Mouse (Mus musculus) midbrain, embryonic 16.5 days (tissue): ENCODE results near the gene Ptprn2. TPM values are rescaled to one million over a fixed set of nuclear protein-coding genes. Genes with fewer than 3 reads are reported as not detected.

Experiments
- ATAC-seq: fragments of 200-750 bp; cut with Nextera tagmentation; 2 replicates; pipeline ENCODE4 v1.8.0; 2017; ENCODE audit warnings: moderate TSS enrichment
- H3K27ac ChIP-seq: fragments of 300-500 bp; sonication (generic); 2 replicates; pipeline ENCODE4 v1.5.1; 2014; ENCODE audit warnings: mild to moderate bottlenecking, low read length, mixed read lengths
- H3K27me3 ChIP-seq: fragments of 300-500 bp; sonication (generic); 2 replicates; pipeline ENCODE4 v1.6.1; 2014; ENCODE audit warnings: low read depth, low read length, mixed read lengths; ENCODE audit not compliant: control insufficient read depth, insufficient read depth
- H3K36me3 ChIP-seq: fragments of 300-500 bp; sonication (generic); 2 replicates; pipeline ENCODE4 v1.6.1; 2014; ENCODE audit warnings: mild to moderate bottlenecking, low read length, moderate library complexity, mixed read lengths; ENCODE audit not compliant: control insufficient read depth, insufficient read depth
- H3K4me1 ChIP-seq: fragments of 300-500 bp; sonication (generic); 2 replicates; pipeline ENCODE4 v1.6.1; 2014; ENCODE audit warnings: mild to moderate bottlenecking, low read length, mixed read lengths; ENCODE audit not compliant: control insufficient read depth, insufficient read depth
- H3K4me2 ChIP-seq: fragments of 300-500 bp; sonication (generic); 2 replicates; pipeline ENCODE4 v1.6.1; 2014; ENCODE audit warnings: mild to moderate bottlenecking, low read length, mixed read lengths
- H3K4me3 ChIP-seq: fragments of 300-500 bp; sonication (generic); 2 replicates; pipeline ENCODE4 v1.5.1; 2014; ENCODE audit warnings: low read depth, mild to moderate bottlenecking, low read length, moderate library complexity, mixed read lengths
- H3K9ac ChIP-seq: fragments of 300-500 bp; sonication (generic); 2 replicates; pipeline ENCODE4 v1.6.1; 2014; ENCODE audit warnings: low read depth, low read length, mixed read lengths
- H3K9me3 ChIP-seq: fragments of 300-500 bp; sonication (generic); replicated peaks from 2 replicates; pipeline ENCODE4 v1.6.1; 2014; ENCODE audit warnings: mild to moderate bottlenecking, low read length, mixed read lengths; ENCODE audit not compliant: control insufficient read depth, poor library complexity, severe bottlenecking
- WGBS: fragments of 180-500 bp; shearing (Covaris S2); extraction: QIAGEN DNeasy Blood & Tissue Kit; methylation state at CpG from one replicate; pipeline ENCODE4 v1.1.7; 2014; 5-methylcytosine and 5-hydroxymethylcytosine counted together
- polyA plus RNA-seq: library from polyadenylated mRNA; unstranded; fragments of >200 nt; fragmentation: Nextera tagmentation; extraction: Ambion mirVana; gene quantifications from 2 replicates; pipeline ENCODE4 v1.2.1, GENCODE M21; 2015

Gene Ptprn2
- polyA plus RNA-seq, 1 experiment from 2014 or later, result 15.6 TPM

GRCm38 (mm10) chr12:117203506-117203905 is 718.0 kb downstream of the Ptprn2 start:
- peak overlapping the region; percentile 81 for H3K27ac ChIP-seq
- H3K36me3 ChIP-seq, result no peaks in the 10 kb centered on the region
- H3K4me3 ChIP-seq, result no peak overlapping the region
- H3K4me2 ChIP-seq, result 0 out of 2 replicates have a peak overlapping the region, but pooled peaks have one; percentile 6
- H3K4me1 ChIP-seq, result peaks cover 60% of the 10 kb centered on the region
- no peaks in the 10 kb centered on the region for H3K27me3 ChIP-seq
- 19% methylated on average over 7 of the region's 7 CpGs for WGBS
- H3K9ac ChIP-seq, result 0 out of 2 replicates have a peak overlapping the region, but pooled peaks have one; percentile 38
- ATAC-seq, result no peak
- no peaks in the 10 kb centered on the region for H3K9me3 ChIP-seq

GRCm38 (mm10) chr12:117204905-117205304 is 719.4 kb downstream of the Ptprn2 start:
- H3K27me3 ChIP-seq, result no peaks in the 10 kb centered on the region
- ATAC-seq, result no peak
- no peaks in the 10 kb centered on the region for H3K36me3 ChIP-seq
- H3K9ac ChIP-seq, result no peak overlapping the region
- no peaks in the 10 kb centered on the region for H3K9me3 ChIP-seq
- no peak overlapping the region for H3K4me3 ChIP-seq
- peaks cover 46% of the 10 kb centered on the region for H3K4me1 ChIP-seq
- H3K27ac ChIP-seq, result peak overlapping the region; percentile 10; the same call in 1 of the 2 replicates
- no peak overlapping the region for H3K4me2 ChIP-seq

- Histone ChIP-seq H3K9ac (no peak overlapping the region), H3K4me3 (no peak overlapping the region), H3K27ac (0 out of 2 replicates have a peak overlapping the region, but pooled peaks have one; percentile 23), H3K4me1 (peaks cover 20% of the 10 kb centered on the region), H3K9me3 (no peaks in the 10 kb centered on the region), H3K36me3 (peaks cover 3% of the 10 kb centered on the region; the same call in 1 of the 2 replicates), H3K4me2 (no peak overlapping the region), H3K27me3 (no peaks in the 10 kb centered on the region)
- WGBS, result 58% methylated on average over 4 of the region's 4 CpGs
- no peak for ATAC-seq
These were observed 722.1 kb downstream of the Ptprn2 start for GRCm38 (mm10) chr12:117207421-117208120.

GRCm38 (mm10) chr12:117210467-117210866 is 724.9 kb downstream of the Ptprn2 start:
- Histone ChIP-seq H3K36me3 (peaks cover 6% of the 10 kb centered on the region), H3K4me3 (no peak overlapping the region), H3K9ac (no peak overlapping the region), H3K27me3 (no peaks in the 10 kb centered on the region), H3K27ac (no peak overlapping the region), H3K4me1 (peaks cover 15% of the 10 kb centered on the region), H3K9me3 (no peaks in the 10 kb centered on the region), H3K4me2 (no peak overlapping the region)
- ATAC-seq, result no peak
- 94% methylated on average over 4 of the region's 4 CpGs for WGBS

GRCm38 (mm10) chr12:117213531-117213930 is 728.0 kb downstream of the Ptprn2 start:
- Histone ChIP-seq H3K27ac (no peak overlapping the region), H3K4me3 (no peak overlapping the region), H3K9me3 (no peaks in the 10 kb centered on the region), H3K4me1 (peaks cover 15% of the 10 kb centered on the region), H3K4me2 (no peak overlapping the region), H3K36me3 (peaks cover 13% of the 10 kb centered on the region), H3K9ac (no peak overlapping the region), H3K27me3 (no peaks in the 10 kb centered on the region)
- no peak for ATAC-seq
- 74% methylated on average over 1 of the region's 1 CpGs for WGBS

GRCm38 (mm10) chr12:117214272-117214671 is 728.8 kb downstream of the Ptprn2 start:
- 0 out of 2 replicates have a peak, but pooled peaks have one; percentile 11 for ATAC-seq
- 71% methylated on average over 4 of the region's 4 CpGs for WGBS

GRCm38 (mm10) chr12:117214919-117215318 is 729.4 kb downstream of the Ptprn2 start:
- H3K4me1 ChIP-seq, result peaks cover 15% of the 10 kb centered on the region
- H3K4me3 ChIP-seq, result no peak overlapping the region
- H3K36me3 ChIP-seq, result peaks cover 13% of the 10 kb centered on the region
- H3K9me3 ChIP-seq, result no peaks in the 10 kb centered on the region
- 62% methylated on average over 5 of the region's 5 CpGs for WGBS
- H3K27ac ChIP-seq, result peak overlapping the region; percentile 54
- no peaks in the 10 kb centered on the region for H3K27me3 ChIP-seq
- H3K9ac ChIP-seq, result no peak overlapping the region
- no peak overlapping the region for H3K4me2 ChIP-seq
- ATAC-seq, result peak; percentile 26; the same call in 1 of the 2 replicates

More at GRCm38 (mm10) chr12:117214272-117214671, 728.8 kb downstream of the Ptprn2 start:
- H3K4me1 ChIP-seq, result peaks cover 15% of the 10 kb centered on the region
- H3K36me3 ChIP-seq, result peaks cover 13% of the 10 kb centered on the region
- no peak overlapping the region for H3K4me2 ChIP-seq
- H3K27ac ChIP-seq, result 0 out of 2 replicates have a peak overlapping the region, but pooled peaks have one; percentile 35
- no peak overlapping the region for H3K4me3 ChIP-seq
- H3K9me3 ChIP-seq, result no peaks in the 10 kb centered on the region
- H3K9ac ChIP-seq, result no peak overlapping the region
- no peaks in the 10 kb centered on the region for H3K27me3 ChIP-seq

GRCm38 (mm10) chr12:117221909-117222308 is 736.4 kb downstream of the Ptprn2 start:
- Histone ChIP-seq H3K9ac (no peak overlapping the region), H3K4me2 (no peak overlapping the region), H3K4me3 (no peak overlapping the region), H3K27ac (no peak overlapping the region), H3K4me1 (no peaks in the 10 kb centered on the region), H3K27me3 (no peaks in the 10 kb centered on the region), H3K36me3 (peaks cover 6% of the 10 kb centered on the region; the same call in 1 of the 2 replicates), H3K9me3 (no peaks in the 10 kb centered on the region)
- 75% methylated on average over 4 of the region's 4 CpGs for WGBS
- ATAC-seq, result no peak

GRCm38 (mm10) chr12:117224036-117224435 is 738.5 kb downstream of the Ptprn2 start:
- no peaks in the 10 kb centered on the region for H3K27me3 ChIP-seq
- H3K4me2 ChIP-seq, result no peak overlapping the region
- H3K4me1 ChIP-seq, result 0 out of 2 replicates have a peak, but pooled peaks cover 2% of the 10 kb centered on the region
- WGBS, result 58% methylated on average over 1 of the region's 1 CpGs
- H3K9ac ChIP-seq, result no peak overlapping the region
- H3K9me3 ChIP-seq, result no peaks in the 10 kb centered on the region
- H3K36me3 ChIP-seq, result peaks cover 9% of the 10 kb centered on the region
- ATAC-seq, result no peak
- H3K27ac ChIP-seq, result no peak overlapping the region
- no peak overlapping the region for H3K4me3 ChIP-seq
